Mouse (Mus musculus): ENCODE measurements around the gene Msh5.
A peak's percentile ranks its signal among the peaks of the same experiment; 100 is the strongest.
"Not testable (repeated sequence)": the region's sequence is repeated elsewhere in the genome, so short reads cannot be mapped to it uniquely, and the experiment has no call there.

Gene Msh5

DNA sequence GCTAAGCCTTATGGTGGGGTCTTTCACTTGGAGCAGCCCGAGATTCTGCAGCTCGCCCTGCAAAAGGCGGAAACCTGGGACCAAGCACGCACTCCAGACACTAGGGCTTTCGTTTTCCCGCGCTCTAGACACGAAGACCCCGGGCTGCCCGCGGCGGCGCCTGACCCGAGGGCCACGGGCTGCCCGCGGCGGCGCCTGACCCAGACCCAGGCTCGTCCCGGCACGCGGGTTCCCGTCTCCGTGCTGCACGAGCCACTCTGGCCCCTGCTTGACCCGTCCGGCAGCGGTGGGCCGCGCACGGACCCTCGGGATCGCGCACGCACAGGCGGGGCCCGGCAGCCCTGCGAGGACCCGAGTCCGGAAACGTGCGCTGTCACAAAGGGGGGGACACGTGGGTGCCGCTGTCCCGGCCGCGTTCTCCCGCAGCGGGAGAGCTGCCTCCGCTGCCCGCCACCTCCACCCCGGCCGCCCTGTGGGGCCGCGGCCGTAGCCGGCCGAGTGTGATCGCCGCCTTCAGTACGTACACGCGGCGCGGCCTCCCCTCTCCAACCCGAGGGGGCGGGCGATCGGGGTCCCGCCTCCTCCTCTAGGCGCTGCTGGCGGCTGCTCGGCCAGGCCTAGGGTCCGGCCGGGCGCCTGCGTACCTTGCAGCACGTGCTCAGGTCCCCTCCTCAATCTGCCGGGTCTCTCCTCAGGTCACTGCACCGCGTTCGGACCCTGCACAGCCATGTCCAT lies 45.7 kb downstream of the Msh5 start, which contains the start of gene Vars:
Gene Vars, plus strand, starts transcription at position 271 of the 735 bp plus-strand sequence.
- peak; percentile 86 for DNase-seq

DNA sequence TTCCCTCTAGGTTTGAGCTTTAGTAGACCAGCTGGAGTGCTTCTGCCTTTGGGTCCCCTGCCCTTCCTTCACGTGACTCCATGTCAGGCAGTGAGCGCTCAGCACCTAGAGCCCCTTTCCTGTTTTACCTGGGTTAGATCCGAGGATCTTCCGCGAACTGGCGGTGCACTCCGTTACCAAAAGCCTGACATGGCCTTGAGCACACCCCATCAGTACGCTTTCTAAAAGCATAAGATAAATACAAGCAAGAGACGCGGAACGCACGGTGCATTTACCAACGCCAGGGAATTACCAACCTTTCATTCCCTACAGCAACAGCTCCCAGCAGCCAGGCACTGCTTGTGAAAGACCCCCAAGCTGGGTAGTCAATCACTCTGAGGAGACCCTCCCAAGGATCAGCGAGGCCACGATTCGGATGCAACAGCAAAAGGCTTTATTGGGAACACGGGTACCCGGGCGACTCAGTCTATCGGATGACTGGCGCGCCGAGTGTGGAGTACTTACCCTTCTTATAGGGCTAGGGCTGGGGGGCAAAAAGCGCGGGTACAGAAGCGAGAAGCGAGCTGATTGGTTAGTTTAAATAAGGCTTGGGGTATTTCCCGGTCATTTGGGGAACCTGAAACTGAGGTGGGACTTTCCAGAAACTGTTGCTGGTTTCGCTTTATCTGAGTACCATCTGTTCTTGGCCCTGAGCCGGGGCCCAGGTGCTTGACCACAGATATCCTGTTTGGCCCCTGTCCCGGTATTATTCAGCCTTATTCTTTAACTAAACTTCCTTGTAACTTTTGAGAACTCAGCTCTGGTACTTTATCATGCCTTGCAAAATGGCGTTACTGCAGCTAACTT lies 46.5 kb downstream of the Msh5 start:
- not testable (repeated sequence) for DNase-seq

- DNase-seq: no peak
Observed at GRCm38 (mm10) chr17:34998526-34999430, 47.8 kb downstream of the Msh5 start.

GRCm38 (mm10) chr17:34997142-34997483 lies 49.4 kb downstream of the Msh5 start:
- no peak for DNase-seq

GRCm38 (mm10) chr17:34996411-34997141 lies 50.0 kb downstream of the Msh5 start:
- DNase-seq: no peak

DNA sequence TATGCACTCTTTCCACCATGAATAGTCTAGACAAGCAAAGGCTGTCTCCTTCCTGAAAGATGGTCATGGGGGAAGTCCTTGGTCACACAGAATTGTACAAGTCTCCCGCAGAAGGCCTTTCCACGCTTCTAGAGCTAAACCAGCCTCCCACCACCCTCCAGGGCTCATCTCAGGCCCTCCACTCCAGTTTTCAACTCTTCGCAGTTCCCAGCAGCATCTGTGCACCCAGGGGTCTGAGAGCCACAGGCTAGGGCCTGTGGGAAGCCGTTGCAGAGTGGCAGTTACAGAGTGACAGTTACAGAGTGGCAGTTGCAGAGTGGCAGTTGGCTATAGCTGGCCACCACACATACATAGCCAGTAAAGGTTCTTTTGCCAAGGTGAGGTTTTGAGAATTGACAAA lies 50.6 kb downstream of the Msh5 start:
- not testable (repeated sequence) for DNase-seq

DNA sequence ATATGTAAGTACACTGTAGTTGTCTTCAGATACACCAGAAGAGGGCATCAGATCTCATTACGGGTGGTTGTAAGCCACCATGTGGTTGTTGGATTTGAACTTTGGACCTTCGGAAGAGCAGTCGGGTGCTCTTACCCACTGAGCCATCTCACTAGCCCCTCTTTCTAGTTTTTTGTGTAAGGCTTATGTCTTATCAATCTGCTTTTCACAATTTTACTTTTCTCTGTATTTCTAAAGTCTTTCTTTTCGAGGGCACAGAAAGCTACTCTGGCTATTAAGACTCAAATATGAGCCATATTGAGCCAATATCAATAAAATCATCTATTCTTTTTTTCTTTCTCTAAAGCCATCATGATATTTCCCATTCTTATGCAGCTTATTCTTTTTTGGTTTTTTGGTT lies 51.4 kb downstream of the Msh5 start:
- DNase-seq: not testable (repeated sequence)

DNA sequence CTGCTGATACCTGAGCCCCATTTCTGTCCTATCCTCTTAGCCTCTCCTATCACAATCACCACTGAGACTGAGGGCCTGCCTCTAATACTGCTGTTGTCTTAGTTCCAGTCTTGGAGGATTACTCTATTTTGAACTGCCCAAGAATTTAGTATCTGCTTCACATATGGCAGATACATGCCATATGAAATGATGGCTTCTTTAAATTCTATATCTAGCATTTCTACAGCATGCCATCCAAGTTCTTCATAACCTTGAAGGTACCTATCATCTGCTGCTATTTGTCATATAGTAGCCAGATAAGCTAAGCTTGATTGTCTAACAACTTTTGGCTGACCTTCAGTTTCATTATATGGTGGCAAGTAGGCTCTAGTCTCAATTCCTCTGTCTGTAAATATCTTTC lies 51.8 kb downstream of the Msh5 start:
- DNase-seq: no peak

DNA sequence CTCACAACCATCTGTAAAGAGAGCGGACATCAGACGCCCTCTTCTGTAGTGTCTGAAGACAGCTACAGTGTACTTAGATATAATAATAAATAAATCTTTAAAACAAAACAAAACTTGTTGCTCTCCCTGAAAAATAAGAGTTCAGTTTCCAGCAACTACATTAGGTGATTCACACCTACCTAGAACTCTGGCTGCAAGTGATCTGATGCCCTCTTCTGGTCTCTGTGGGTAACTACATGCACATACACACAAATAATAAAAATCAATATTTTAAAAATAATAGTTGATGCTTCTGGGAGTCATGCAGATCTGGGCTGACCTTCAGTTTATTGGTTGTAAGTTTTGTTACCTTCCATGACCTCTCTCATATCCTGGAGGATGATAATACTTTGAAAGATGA lies 62.3 kb downstream of the Msh5 start:
- DNase-seq: peak; percentile 76

- no peak for DNase-seq
Observed at GRCm38 (mm10) chr17:34982328-34982727, 64.2 kb downstream of the Msh5 start.

DNA sequence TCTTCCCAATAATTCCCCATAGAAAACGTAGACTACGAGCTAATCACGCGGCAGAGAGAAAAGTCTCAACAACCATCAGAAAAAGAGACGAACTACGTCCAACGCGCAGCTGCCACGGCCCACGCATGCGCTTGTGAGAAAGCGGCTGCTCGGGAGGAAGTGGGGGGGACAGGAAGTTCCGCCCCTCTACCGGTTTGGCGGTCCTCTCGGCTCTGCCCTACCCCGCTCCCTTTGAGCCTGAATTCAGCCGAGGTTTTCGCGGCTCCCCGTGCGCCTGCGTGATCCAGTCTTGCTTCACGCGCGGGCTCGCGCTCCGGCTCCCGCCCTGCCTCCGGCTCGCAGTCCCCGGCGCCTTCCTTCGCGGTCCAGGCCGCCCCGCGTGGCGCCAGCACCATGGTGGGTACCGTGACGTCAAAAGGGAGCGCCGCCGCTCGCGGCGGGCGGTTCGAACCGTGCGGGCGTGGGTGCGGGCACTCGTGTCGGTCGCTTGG lies 64.8 kb downstream of the Msh5 start, which contains the start of gene Lsm2:
Gene Lsm2, plus strand, starts transcription at position 173 of the 491 bp plus-strand sequence.
- DNase-seq: peak; percentile 94

DNA sequence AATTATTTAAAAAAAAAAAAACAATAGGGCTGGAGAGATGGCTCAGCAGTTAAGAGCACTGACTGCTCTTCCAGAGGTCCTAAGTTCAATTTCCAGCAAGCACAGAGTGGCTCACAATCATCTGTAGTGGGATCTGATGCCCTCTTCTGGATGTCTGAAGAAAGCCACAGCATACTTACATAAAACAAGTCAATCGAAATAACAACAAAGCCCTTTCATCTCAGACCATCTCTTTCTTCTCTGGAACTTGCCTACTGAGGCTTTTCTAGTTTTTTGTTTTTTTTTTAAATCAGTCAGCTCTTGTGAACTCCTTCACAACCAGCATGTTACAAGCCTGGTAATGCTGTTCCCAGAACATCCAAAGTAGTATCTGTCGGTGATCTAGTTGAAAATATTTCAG lies 65.9 kb downstream of the Msh5 start:
- peak; percentile 81 for DNase-seq

- DNase-seq: no peak
Observed at GRCm38 (mm10) chr17:34979631-34980030, 66.9 kb downstream of the Msh5 start.
